Mouse (Mus musculus) brown adipose tissue, adult 24 weeks (tissue): Measurements from ENCODE around the gene Csf3. TPM values are rescaled to one million over a fixed set of nuclear protein-coding genes. Genes with fewer than 3 reads are reported as not detected.
A peak's percentile ranks its signal among the peaks of the same experiment; 100 is the strongest.
"Not testable (repeated sequence)": the region's sequence is repeated elsewhere in the genome, so short reads cannot be mapped to it uniquely, and the experiment has no call there.

ENCODE experiments used
- H3K27ac ChIP-seq: fragments of 200-500 bp; replicated peaks from 2 replicates; pipeline ENCODE4 v1.5.1; 2012; ENCODE audit warnings: low read depth, mild to moderate bottlenecking, low read length
- H3K4me1 ChIP-seq: fragments of 200-500 bp; 2 replicates; pipeline ENCODE4 v1.6.1; 2012; ENCODE audit warnings: low read length, mixed read lengths; ENCODE audit not compliant: control insufficient read depth, insufficient read depth, insufficient read length
- H3K4me3 ChIP-seq: fragments of 200-500 bp; 2 replicates; pipeline ENCODE4 v1.5.1; 2012; ENCODE audit warnings: low read depth, mild to moderate bottlenecking, low read length, moderate library complexity; ENCODE audit not compliant: insufficient read depth
- polyA plus RNA-seq: library from polyadenylated mRNA; stranded (reverse); fragments of >200 nt; gene quantifications from 2 replicates; pipeline ENCODE4 v1.2.4, GENCODE M21; 2012; ENCODE audit not compliant: missing spikeins, insufficient read depth, insufficient read length

Gene Csf3
- not detected in 2 replicates for polyA plus RNA-seq

GRCm38 (mm10) chr11:98701213-98701670 lies at the start of gene Csf3:
Gene Csf3, plus strand, starts transcription at chr11:98701263.
- no peak within 1 kb of the TSS for H3K4me3 ChIP-seq
- no peak within 1 kb of the TSS for H3K27ac ChIP-seq
- no peaks in the 10 kb centered on the region for H3K4me1 ChIP-seq

GRCm38 (mm10) chr11:98655076-98655475 lies 46.0 kb upstream of the Csf3 start:
- H3K27ac ChIP-seq, H3K4me3 ChIP-seq: not testable (repeated sequence)

GRCm38 (mm10) chr11:98660517-98660916 lies 40.5 kb upstream of the Csf3 start:
- Histone ChIP-seq H3K4me1 (no peaks in the 10 kb centered on the region), H3K4me3 (no peak overlapping the region), H3K27ac (no peak overlapping the region)

More at GRCm38 (mm10) chr11:98655076-98655475, 46.0 kb upstream of the Csf3 start:
- H3K4me1 ChIP-seq: not testable (repeated sequence)

- Histone ChIP-seq H3K4me3 (no peak within 1 kb of the TSS), H3K4me1 (no peaks in the 10 kb centered on the region), H3K27ac (no peak within 1 kb of the TSS)
These were observed 37.0 kb upstream of the Csf3 start, which contains the start of gene Gsdma for GRCm38 (mm10) chr11:98664091-98664490. Gene Gsdma, plus strand, starts transcription at chr11:98664351.

GRCm38 (mm10) chr11:98668984-98669383 lies 32.1 kb upstream of the Csf3 start:
- Histone ChIP-seq H3K27ac (no peak overlapping the region), H3K4me3 (no peak overlapping the region), H3K4me1 (no peaks in the 10 kb centered on the region)

GRCm38 (mm10) chr11:98671284-98671815 lies 29.7 kb upstream of the Csf3 start:
- Histone ChIP-seq H3K27ac (no peak overlapping the region), H3K4me1 (no peaks in the 10 kb centered on the region), H3K4me3 (no peak overlapping the region)

- no peak overlapping the region for H3K27ac ChIP-seq
- no peak overlapping the region for H3K4me3 ChIP-seq
- H3K4me1 ChIP-seq: no peaks in the 10 kb centered on the region
These were observed 29.2 kb upstream of the Csf3 start for GRCm38 (mm10) chr11:98671857-98672256.

GRCm38 (mm10) chr11:98672482-98672881 lies 28.6 kb upstream of the Csf3 start:
- Histone ChIP-seq H3K4me1 (no peaks in the 10 kb centered on the region), H3K4me3 (no peak overlapping the region), H3K27ac (no peak overlapping the region)

GRCm38 (mm10) chr11:98673136-98673535 lies 27.9 kb upstream of the Csf3 start:
- not testable (repeated sequence) for H3K27ac ChIP-seq, H3K4me1 ChIP-seq, H3K4me3 ChIP-seq

GRCm38 (mm10) chr11:98675829-98676363 lies 25.2 kb upstream of the Csf3 start:
- Histone ChIP-seq H3K4me3 (no peak overlapping the region), H3K4me1 (no peaks in the 10 kb centered on the region), H3K27ac (no peak overlapping the region)

- H3K4me1 ChIP-seq: peaks cover 6% of the 10 kb centered on the region; the same call in 1 of the 2 replicates
- H3K4me3 ChIP-seq: no peak overlapping the region
These were observed 21.0 kb upstream of the Csf3 start for GRCm38 (mm10) chr11:98680023-98680422.

GRCm38 (mm10) chr11:98680595-98680994 lies 20.5 kb upstream of the Csf3 start:
- not testable (repeated sequence) for H3K27ac ChIP-seq, H3K4me1 ChIP-seq, H3K4me3 ChIP-seq

More at GRCm38 (mm10) chr11:98680023-98680422, 21.0 kb upstream of the Csf3 start:
- H3K27ac ChIP-seq: no peak overlapping the region

GRCm38 (mm10) chr11:98681186-98681585 lies 19.9 kb upstream of the Csf3 start:
- no peak overlapping the region for H3K4me3 ChIP-seq
- peaks cover 6% of the 10 kb centered on the region; the same call in 1 of the 2 replicates for H3K4me1 ChIP-seq
- H3K27ac ChIP-seq: no peak overlapping the region

- peaks cover 6% of the 10 kb centered on the region; the same call in 1 of the 2 replicates for H3K4me1 ChIP-seq
- H3K4me3 ChIP-seq: peak within 1 kb of the TSS; percentile 89
- H3K27ac ChIP-seq: peak within 1 kb of the TSS; percentile 46
These were observed 19.0 kb upstream of the Csf3 start, which contains the start of gene Psmd3 for GRCm38 (mm10) chr11:98681786-98682745. Gene Psmd3, plus strand, starts transcription at chr11:98682554.

- Histone ChIP-seq H3K4me3 (peak overlapping the region; percentile 89), H3K27ac (peak overlapping the region; percentile 46), H3K4me1 (peaks cover 6% of the 10 kb centered on the region; the same call in 1 of the 2 replicates)
These were observed 18.3 kb upstream of the Csf3 start for GRCm38 (mm10) chr11:98682811-98683210.
